Mouse (Mus musculus): Measurements from ENCODE around the gene Znrd1.

GRCm38 (mm10) chr17:36930233-36930632 is 28.1 kb downstream of the Znrd1 start:
- TF ChIP-seq EP300 (IDR thresholded peaks at IDR 0.05; ENCODE audit: insufficient read depth, low read depth, low read length) = no peak
- TF ChIP-seq CTCF (IDR thresholded peaks at IDR 0.05; ENCODE audit: low read depth, low read length) = no peak
- TF ChIP-seq POLR2A (IDR thresholded peaks at IDR 0.05; ENCODE audit: insufficient read depth, low read length) = no peak
